Mouse (Mus musculus): ENCODE results near the gene Rbm38.

Rbm38 gene

GRCm38 (mm10) chr2:173035653-173036052, 15.4 kb downstream of the Rbm38 start:
- intact Hi-C loops (cut with DNase I), result no loop called here

- intact Hi-C loops (cut with DNase I), result no loop called here
These were observed 15.8 kb downstream of the Rbm38 start for GRCm38 (mm10) chr2:173036055-173036454.

GRCm38 (mm10) chr2:173036611-173037010, 16.3 kb downstream of the Rbm38 start:
- intact Hi-C loops (cut with DNase I), result no loop called here

- intact Hi-C loops (cut with DNase I), result no loop called here
These were observed 17.0 kb downstream of the Rbm38 start for GRCm38 (mm10) chr2:173037347-173037746.

GRCm38 (mm10) chr2:173037827-173038607, 17.7 kb downstream of the Rbm38 start:
- intact Hi-C loops (cut with DNase I), result no loop called here

GRCm38 (mm10) chr2:173039041-173039440, 18.7 kb downstream of the Rbm38 start:
- intact Hi-C loops (cut with DNase I), result no loop called here

GRCm38 (mm10) chr2:173040803-173041202, 20.5 kb downstream of the Rbm38 start:
- intact Hi-C loops (cut with DNase I), result no loop called here

- intact Hi-C loops (cut with DNase I), result no loop called here
These were observed 20.9 kb downstream of the Rbm38 start for GRCm38 (mm10) chr2:173041242-173041641.

- intact Hi-C loops (cut with DNase I), result no loop called here
These were observed 21.6 kb downstream of the Rbm38 start for GRCm38 (mm10) chr2:173041893-173042292.

GRCm38 (mm10) chr2:173042504-173043162, 22.3 kb downstream of the Rbm38 start:
- intact Hi-C loops (cut with DNase I), result no loop called here

GRCm38 (mm10) chr2:173044198-173044970, 24.1 kb downstream of the Rbm38 start:
- intact Hi-C loops (cut with DNase I), result no loop called here

- intact Hi-C loops (cut with DNase I), result no loop called here
These were observed 26.4 kb downstream of the Rbm38 start for GRCm38 (mm10) chr2:173046582-173047297.

- intact Hi-C loops (cut with DNase I), result no loop called here
These were observed 27.2 kb downstream of the Rbm38 start for GRCm38 (mm10) chr2:173047471-173047870.

GRCm38 (mm10) chr2:173048041-173048745, 27.9 kb downstream of the Rbm38 start:
- intact Hi-C loops (cut with DNase I), result no loop called here

GRCm38 (mm10) chr2:173049231-173049630, 28.9 kb downstream of the Rbm38 start:
- intact Hi-C loops (cut with DNase I), result no loop called here

- intact Hi-C loops (cut with DNase I), result no loop called here
These were observed 29.5 kb downstream of the Rbm38 start for GRCm38 (mm10) chr2:173049817-173050216.

- intact Hi-C loops (cut with DNase I), result no loop called here
These were observed 30.5 kb downstream of the Rbm38 start for GRCm38 (mm10) chr2:173050604-173051382.

GRCm38 (mm10) chr2:173052881-173053280, 32.6 kb downstream of the Rbm38 start:
- intact Hi-C loops (cut with DNase I), result no loop called here

- intact Hi-C loops (cut with DNase I), result no loop called here
These were observed 33.5 kb downstream of the Rbm38 start for GRCm38 (mm10) chr2:173053846-173054245.

GRCm38 (mm10) chr2:173056303-173056881, 36.1 kb downstream of the Rbm38 start:
- intact Hi-C loops (cut with DNase I), result no loop called here
